Mouse (Mus musculus) B cell, adult (primary cell): Measurements from ENCODE around the gene Vmn1r172. TPM values are rescaled to one million over a fixed set of nuclear protein-coding genes. Genes with fewer than 3 reads are reported as not detected.

Source experiments
- total RNA-seq: library from RNA; stranded (reverse); gene quantifications from 4 replicates; pipeline ENCODE4 v1.2.4, GENCODE M21; 2023; ENCODE audit not compliant: inconsistent age

The Vmn1r172 gene
- total RNA-seq = not detected in 4 replicates

GRCm38 (mm10) chr7:23658016-23658415 is at the start of gene Vmn1r172:
Gene Vmn1r172, plus strand, starts transcription at chr7:23658316.

GRCm38 (mm10) chr7:23630422-23630821 is 27.7 kb upstream of the Vmn1r172 start, which contains the start of gene Vmn1r171:
Gene Vmn1r171, plus strand, starts transcription at chr7:23630722.

GRCm38 (mm10) chr7:23700403-23700802 is 42.3 kb downstream of the Vmn1r172 start, which contains the start of gene Vmn1r173:
Gene Vmn1r173, plus strand, starts transcription at chr7:23700703.

Other genes starting within 250 kb of the Vmn1r172 start
- not detected in 4 replicates for gene Vmn1r167, start 151.1 kb upstream of the Vmn1r172 start, total RNA-seq
- gene Vmn1r168, start 118.6 kb upstream of the Vmn1r172 start, total RNA-seq = not detected in 4 replicates
- gene Vmn1r169, start 82.8 kb upstream of the Vmn1r172 start, total RNA-seq = not detected in 4 replicates
- not detected in 4 replicates for gene Vmn1r170, start 52.1 kb upstream of the Vmn1r172 start, total RNA-seq
- not detected in 4 replicates for gene Vmn1r171, start 27.6 kb upstream of the Vmn1r172 start, total RNA-seq
- gene Vmn1r173, start 42.4 kb downstream of the Vmn1r172 start, total RNA-seq = not detected in 4 replicates
- not detected in 4 replicates for gene Vmn1r174, start 94.0 kb downstream of the Vmn1r172 start, total RNA-seq
- gene Vmn1r175, start 152.3 kb downstream of the Vmn1r172 start, total RNA-seq = not detected in 4 replicates
- not detected in 4 replicates for gene Vmn1r176, start 179.1 kb downstream of the Vmn1r172 start, total RNA-seq
- gene Vmn1r177, start 208.1 kb downstream of the Vmn1r172 start, total RNA-seq = not detected in 4 replicates
- not detected in 4 replicates for gene Vmn1r178, start 233.7 kb downstream of the Vmn1r172 start, total RNA-seq